Mouse (Mus musculus): Measurements from ENCODE around the gene Zbtb33. TPM values are rescaled to one million over a fixed set of nuclear protein-coding genes. Genes with fewer than 3 reads are reported as not detected.

The Zbtb33 gene
- polyA plus RNA-seq, 1 experiment from 2014 or later = 2.8 TPM

- H3K27me3 ChIP-seq (ENCODE audit: control insufficient read depth, insufficient read depth, low read length) = no peaks in the 10 kb centered on the region
- no peak overlapping the region for H3K4me2 ChIP-seq (ENCODE audit: low read depth, low read length)
- H3K36me3 ChIP-seq (ENCODE audit: control insufficient read depth, insufficient read depth, low read length) = no peaks in the 10 kb centered on the region
- WGBS = 54% methylated on average over 2 of the region's 2 CpGs
- H3K27ac ChIP-seq (ENCODE audit: low read length) = no peak overlapping the region
- ATAC-seq (ENCODE audit: insufficient read depth, low FRiP score) = no peak
- no peaks in the 10 kb centered on the region for H3K4me1 ChIP-seq (ENCODE audit: control insufficient read depth, insufficient read depth, low read length)
- no peak overlapping the region for H3K9ac ChIP-seq (ENCODE audit: low read length)
- no peak overlapping the region for H3K4me3 ChIP-seq (replicated peaks; ENCODE audit: low read length)
- no peaks in the 10 kb centered on the region for H3K9me3 ChIP-seq (replicated peaks; ENCODE audit: control insufficient read depth, low read length)
These were observed 4.1 kb upstream of the Zbtb33 start for GRCm38 (mm10) chrX:38185520-38185919.

- H3K4me3 ChIP-seq (replicated peaks; ENCODE audit: low read length) = peak overlapping the region; percentile 63
- peak overlapping the region; percentile 87; the same call in 1 of the 2 replicates for H3K27ac ChIP-seq (ENCODE audit: low read length)
- H3K9me3 ChIP-seq (replicated peaks; ENCODE audit: control insufficient read depth, low read length) = no peaks in the 10 kb centered on the region
- H3K4me1 ChIP-seq (ENCODE audit: control insufficient read depth, insufficient read depth, low read length) = no peaks in the 10 kb centered on the region; the same call in 1 of the 2 replicates
- ATAC-seq (ENCODE audit: insufficient read depth, low FRiP score) = no peak
- H3K9ac ChIP-seq (ENCODE audit: low read length) = peak overlapping the region; percentile 84
- H3K4me2 ChIP-seq (ENCODE audit: low read depth, low read length) = peak overlapping the region; percentile 62
- WGBS = 17% methylated on average over 3 of the region's 3 CpGs
- no peaks in the 10 kb centered on the region for H3K27me3 ChIP-seq (ENCODE audit: control insufficient read depth, insufficient read depth, low read length)
- H3K36me3 ChIP-seq (ENCODE audit: control insufficient read depth, insufficient read depth, low read length) = no peaks in the 10 kb centered on the region
These were observed 818 bp downstream of the Zbtb33 start for GRCm38 (mm10) chrX:38190458-38190764.

GRCm38 (mm10) chrX:38201816-38202215, 12.2 kb downstream of the Zbtb33 start:
- no peak for ATAC-seq (ENCODE audit: insufficient read depth, low FRiP score)
- Histone ChIP-seq H3K9ac (ENCODE audit: low read length) (no peak overlapping the region), H3K9me3 (replicated peaks; ENCODE audit: control insufficient read depth, low read length) (no peaks in the 10 kb centered on the region), H3K36me3 (ENCODE audit: control insufficient read depth, insufficient read depth, low read length) (no peaks in the 10 kb centered on the region), H3K27ac (ENCODE audit: low read length) (no peak overlapping the region), H3K27me3 (ENCODE audit: control insufficient read depth, insufficient read depth, low read length) (no peaks in the 10 kb centered on the region), H3K4me1 (ENCODE audit: control insufficient read depth, insufficient read depth, low read length) (no peaks in the 10 kb centered on the region), H3K4me3 (replicated peaks; ENCODE audit: low read length) (no peak overlapping the region), H3K4me2 (ENCODE audit: low read depth, low read length) (no peak overlapping the region)
- 56% methylated on average over 2 of the region's 2 CpGs for WGBS

- no peak overlapping the region for H3K4me2 ChIP-seq (ENCODE audit: low read depth, low read length)
- WGBS = 63% methylated on average over 1 of the region's 1 CpGs
- no peak overlapping the region for H3K4me3 ChIP-seq (replicated peaks; ENCODE audit: low read length)
- no peaks in the 10 kb centered on the region for H3K9me3 ChIP-seq (replicated peaks; ENCODE audit: control insufficient read depth, low read length)
- ATAC-seq (ENCODE audit: insufficient read depth, low FRiP score) = no peak
- H3K4me1 ChIP-seq (ENCODE audit: control insufficient read depth, insufficient read depth, low read length) = no peaks in the 10 kb centered on the region
- H3K36me3 ChIP-seq (ENCODE audit: control insufficient read depth, insufficient read depth, low read length) = no peaks in the 10 kb centered on the region
- no peak overlapping the region for H3K27ac ChIP-seq (ENCODE audit: low read length)
- H3K9ac ChIP-seq (ENCODE audit: low read length) = no peak overlapping the region
- H3K27me3 ChIP-seq (ENCODE audit: control insufficient read depth, insufficient read depth, low read length) = no peaks in the 10 kb centered on the region
These were observed 17.8 kb downstream of the Zbtb33 start for GRCm38 (mm10) chrX:38207392-38207791.

GRCm38 (mm10) chrX:38216986-38217675, 27.5 kb downstream of the Zbtb33 start:
- no peak overlapping the region for H3K27ac ChIP-seq (ENCODE audit: low read length)
- 71% methylated on average over 9 of the region's 9 CpGs for WGBS
- no peak for ATAC-seq (ENCODE audit: insufficient read depth, low FRiP score)

GRCm38 (mm10) chrX:38217676-38217991, 28.0 kb downstream of the Zbtb33 start:
- Histone ChIP-seq H3K4me2 (ENCODE audit: low read depth, low read length) (no peak overlapping the region), H3K4me3 (replicated peaks; ENCODE audit: low read length) (no peak overlapping the region), H3K36me3 (ENCODE audit: control insufficient read depth, insufficient read depth, low read length) (no peaks in the 10 kb centered on the region), H3K9me3 (replicated peaks; ENCODE audit: control insufficient read depth, low read length) (no peaks in the 10 kb centered on the region), H3K27me3 (ENCODE audit: control insufficient read depth, insufficient read depth, low read length) (no peaks in the 10 kb centered on the region), H3K4me1 (ENCODE audit: control insufficient read depth, insufficient read depth, low read length) (no peaks in the 10 kb centered on the region), H3K9ac (ENCODE audit: low read length) (no peak overlapping the region), H3K27ac (ENCODE audit: low read length) (no peak overlapping the region)
- no peak for ATAC-seq (ENCODE audit: insufficient read depth, low FRiP score)
- 69% methylated on average over 2 of the region's 2 CpGs for WGBS

More at GRCm38 (mm10) chrX:38216986-38217675, 27.5 kb downstream of the Zbtb33 start:
- no peaks in the 10 kb centered on the region for H3K36me3 ChIP-seq (ENCODE audit: control insufficient read depth, insufficient read depth, low read length)
- no peaks in the 10 kb centered on the region for H3K9me3 ChIP-seq (replicated peaks; ENCODE audit: control insufficient read depth, low read length)
- no peaks in the 10 kb centered on the region for H3K4me1 ChIP-seq (ENCODE audit: control insufficient read depth, insufficient read depth, low read length)
- no peak overlapping the region for H3K4me2 ChIP-seq (ENCODE audit: low read depth, low read length)
- no peak overlapping the region for H3K4me3 ChIP-seq (replicated peaks; ENCODE audit: low read length)
- H3K27me3 ChIP-seq (ENCODE audit: control insufficient read depth, insufficient read depth, low read length) = no peaks in the 10 kb centered on the region
- H3K9ac ChIP-seq (ENCODE audit: low read length) = no peak overlapping the region

GRCm38 (mm10) chrX:38222757-38223156, 33.2 kb downstream of the Zbtb33 start:
- ATAC-seq (ENCODE audit: insufficient read depth, low FRiP score) = peak; percentile 44; the same call in 1 of the 2 replicates
- Histone ChIP-seq H3K36me3 (ENCODE audit: control insufficient read depth, insufficient read depth, low read length) (no peaks in the 10 kb centered on the region), H3K4me3 (replicated peaks; ENCODE audit: low read length) (no peak overlapping the region), H3K9ac (ENCODE audit: low read length) (no peak overlapping the region), H3K27me3 (ENCODE audit: control insufficient read depth, insufficient read depth, low read length) (no peaks in the 10 kb centered on the region), H3K4me1 (ENCODE audit: control insufficient read depth, insufficient read depth, low read length) (no peaks in the 10 kb centered on the region), H3K27ac (ENCODE audit: low read length) (no peak overlapping the region; the same call in 1 of the 2 replicates), H3K9me3 (replicated peaks; ENCODE audit: control insufficient read depth, low read length) (no peaks in the 10 kb centered on the region), H3K4me2 (ENCODE audit: low read depth, low read length) (no peak overlapping the region)
- 47% methylated on average over 2 of the region's 2 CpGs for WGBS

GRCm38 (mm10) chrX:38229888-38230287, 40.3 kb downstream of the Zbtb33 start:
- H3K36me3 ChIP-seq (ENCODE audit: control insufficient read depth, insufficient read depth, low read length) = no peaks in the 10 kb centered on the region
- no peak overlapping the region for H3K4me3 ChIP-seq (replicated peaks; ENCODE audit: low read length)
- ATAC-seq (ENCODE audit: insufficient read depth, low FRiP score) = no peak
- no peak overlapping the region for H3K27ac ChIP-seq (ENCODE audit: low read length)
- no peaks in the 10 kb centered on the region for H3K9me3 ChIP-seq (replicated peaks; ENCODE audit: control insufficient read depth, low read length)
- H3K9ac ChIP-seq (ENCODE audit: low read length) = no peak overlapping the region
- WGBS = 81% methylated on average over 1 of the region's 1 CpGs
- no peak overlapping the region for H3K4me2 ChIP-seq (ENCODE audit: low read depth, low read length)
- H3K4me1 ChIP-seq (ENCODE audit: control insufficient read depth, insufficient read depth, low read length) = no peaks in the 10 kb centered on the region
- no peaks in the 10 kb centered on the region for H3K27me3 ChIP-seq (ENCODE audit: control insufficient read depth, insufficient read depth, low read length)

GRCm38 (mm10) chrX:38237731-38238130, 48.1 kb downstream of the Zbtb33 start:
- ATAC-seq (ENCODE audit: insufficient read depth, low FRiP score) = no peak
- Histone ChIP-seq H3K4me1 (ENCODE audit: control insufficient read depth, insufficient read depth, low read length) (no peaks in the 10 kb centered on the region), H3K27ac (ENCODE audit: low read length) (no peak overlapping the region), H3K36me3 (ENCODE audit: control insufficient read depth, insufficient read depth, low read length) (no peaks in the 10 kb centered on the region), H3K4me3 (replicated peaks; ENCODE audit: low read length) (no peak overlapping the region), H3K27me3 (ENCODE audit: control insufficient read depth, insufficient read depth, low read length) (no peaks in the 10 kb centered on the region), H3K4me2 (ENCODE audit: low read depth, low read length) (no peak overlapping the region), H3K9ac (ENCODE audit: low read length) (no peak overlapping the region), H3K9me3 (replicated peaks; ENCODE audit: control insufficient read depth, low read length) (no peaks in the 10 kb centered on the region)
- 38% methylated on average over 2 of the region's 2 CpGs for WGBS
